Mouse (Mus musculus) frontal cortex, postnatal 14 days (tissue): ENCODE measurements around the gene Atg4a.

Experiments used
- DNase-seq, 2 experiments: peaks; one replicate each; pipeline ENCODE4 v3.0.0; 2022; ENCODE audit warnings: low spot score in 2 of 2

Atg4a gene

DNA sequence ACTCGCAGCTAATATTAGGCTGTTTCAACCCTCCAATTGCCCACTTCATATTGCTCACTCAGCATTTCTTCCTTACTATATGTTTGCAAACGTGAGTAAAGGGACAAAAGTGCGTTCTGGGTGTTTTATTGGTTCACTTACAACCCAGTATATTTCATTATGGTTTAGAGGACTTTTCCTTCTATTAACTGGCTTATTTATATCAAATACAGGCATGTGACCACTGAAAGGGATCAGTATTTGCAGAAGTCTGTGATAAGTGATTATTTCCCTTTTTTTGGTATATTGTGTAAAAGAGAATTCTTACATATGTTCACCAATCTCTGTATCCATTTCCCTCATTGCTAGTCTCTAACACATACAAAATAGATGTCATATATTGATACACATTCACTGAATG, 203.7 kb downstream of the Atg4a start:
- DNase-seq: no peak

DNA sequence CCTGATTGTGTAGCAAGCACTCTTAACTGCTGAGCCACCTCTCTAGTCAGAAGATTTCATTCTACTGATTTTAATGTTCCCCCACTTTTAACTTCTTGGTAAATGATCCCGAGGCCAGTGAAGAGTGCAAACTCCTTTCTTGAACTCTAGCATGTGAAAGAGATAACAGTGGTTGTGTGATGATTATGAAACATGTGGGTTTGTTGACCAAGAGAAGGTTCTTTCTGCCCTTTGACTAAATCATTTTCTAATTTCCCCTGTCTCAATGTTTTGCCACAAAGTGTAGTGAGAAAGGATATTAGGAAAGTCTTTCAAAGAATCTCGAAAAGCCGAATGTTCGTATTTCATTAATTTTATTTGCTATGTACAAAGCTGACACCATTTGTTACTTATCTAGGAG, 208.4 kb downstream of the Atg4a start:
- no peak for DNase-seq

DNA sequence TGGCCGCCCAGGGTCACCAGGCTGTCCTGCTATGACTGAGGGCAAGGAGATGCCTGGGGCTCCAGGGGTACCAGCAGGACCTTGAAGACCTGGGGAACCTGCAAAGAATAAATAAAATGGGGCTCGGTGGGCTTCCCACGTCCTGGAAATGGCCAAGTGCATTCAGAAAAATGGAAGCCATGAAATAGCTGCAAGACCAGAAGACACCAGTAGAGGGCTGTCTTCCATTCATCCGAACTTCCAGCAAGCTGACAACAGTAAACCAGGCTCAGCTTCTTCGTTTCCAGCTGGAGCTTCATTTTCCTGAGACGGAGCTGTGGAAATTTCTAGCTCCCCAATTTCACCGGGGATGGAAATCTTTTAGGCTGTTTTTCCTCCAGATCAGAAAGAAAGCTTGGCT, 218.6 kb downstream of the Atg4a start:
- DNase-seq: peak in 1 of 2 experiments; percentile 18

DNA sequence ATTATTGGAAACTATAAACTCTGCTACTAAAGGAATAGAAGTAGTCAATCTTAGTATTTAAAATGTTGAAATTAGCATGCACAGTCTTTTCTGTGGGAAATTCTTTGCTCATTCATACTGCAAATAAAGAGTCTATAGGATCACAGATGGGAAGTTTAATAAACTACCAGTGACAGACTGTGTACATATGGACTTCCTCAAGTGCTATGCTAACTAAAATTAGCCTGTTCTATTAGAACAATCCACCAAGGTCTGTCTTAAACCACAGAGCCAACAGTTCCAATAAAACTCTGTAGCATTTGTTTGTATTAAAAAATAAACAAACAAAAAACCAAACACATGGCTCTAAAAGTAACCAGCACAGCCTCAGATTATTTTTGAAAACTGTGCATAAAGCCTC, 238.3 kb downstream of the Atg4a start:
- DNase-seq: no peak

DNA sequence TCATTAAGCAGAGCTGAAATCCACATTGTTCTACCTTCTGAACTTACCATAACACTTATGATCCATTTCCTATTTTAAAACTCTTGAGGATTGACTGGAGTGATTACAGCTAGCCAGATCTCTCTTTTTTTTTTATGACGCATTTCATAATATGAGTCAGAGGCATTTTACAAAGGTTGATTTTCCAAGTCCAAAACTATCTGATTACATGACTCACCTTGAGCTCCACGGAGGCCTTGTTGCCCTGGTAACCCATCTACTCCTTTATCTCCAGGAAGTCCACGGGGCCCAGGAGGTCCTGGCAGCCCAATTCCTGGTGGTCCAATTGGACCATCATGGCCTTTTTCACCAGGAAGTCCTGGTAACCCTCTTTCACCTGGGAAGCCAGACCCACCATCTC, 242.3 kb downstream of the Atg4a start:
- no peak for DNase-seq

DNA sequence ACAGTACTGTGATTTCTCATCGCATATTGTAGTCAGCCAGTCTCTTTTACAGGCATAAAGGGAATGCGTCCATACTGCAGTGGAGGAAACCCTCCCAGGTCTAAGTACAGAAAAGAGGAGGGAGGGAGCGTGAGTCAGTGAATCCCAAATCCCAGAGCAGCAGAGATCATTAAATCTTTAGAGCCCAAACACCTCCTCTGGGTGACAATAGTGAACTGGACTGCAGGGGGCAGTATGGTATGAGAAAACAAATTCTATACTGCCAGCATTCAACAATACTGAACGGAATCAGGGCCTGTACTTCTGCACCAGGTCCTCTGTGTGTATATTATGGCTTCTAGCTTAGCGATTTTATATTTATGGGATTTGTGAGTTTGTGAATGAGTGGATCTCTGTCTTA, 256.1 kb downstream of the Atg4a start:
- peak; percentile 3 to 21 for DNase-seq
